Mouse (Mus musculus): ENCODE results near the gene Manf.

DNA sequence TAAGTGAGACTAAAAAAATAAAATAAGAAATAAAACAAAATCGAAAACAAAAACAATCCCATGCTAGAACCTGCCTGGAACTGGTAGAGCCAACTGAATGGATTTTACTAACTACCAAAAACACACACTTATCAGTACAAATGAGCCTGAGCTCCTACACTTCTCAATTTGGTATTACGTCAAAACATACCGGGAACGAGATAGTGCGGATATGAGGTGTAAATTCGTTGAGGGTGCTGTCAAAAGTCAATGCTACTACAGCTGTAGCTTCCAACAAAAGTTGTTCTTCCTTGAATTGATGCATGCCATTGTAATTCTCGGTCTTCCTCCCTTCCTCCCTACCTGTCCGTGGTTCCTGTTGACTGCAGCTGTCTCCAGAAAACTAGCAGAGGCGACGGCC lies 102.4 kb downstream of the Manf start:
- TF ChIP-seq POLR2A (IDR thresholded peaks at IDR 0.05; ENCODE audit: borderline replicate concordance, extremely low read depth, low read depth, low read length) (no peak), CTCF (IDR thresholded peaks at IDR 0.05; ENCODE audit: insufficient read depth, low read length) (no peak)

Measured in lung, adult 2 months (tissue).